Mouse (Mus musculus) lung, embryonic 16.5 days (tissue): ENCODE measurements at regions not wholly inside any gene's neighbourhood (a gene's known extent, or its start where the extent isn't known, plus 50 kb on each side); places are given as distances from the start of the nearest gene placed in this dataset.

ENCODE experiments used
- ATAC-seq: fragments of 200-750 bp; cut with Nextera tagmentation; 2 replicates; pipeline ENCODE4 v1.8.0; 2017; ENCODE audit warnings: low read depth, mild to moderate bottlenecking, moderate library complexity
- H3K27ac ChIP-seq: fragments of 300-500 bp; sonication (generic); 2 replicates; pipeline ENCODE4 v1.5.1; 2014; ENCODE audit warnings: mild to moderate bottlenecking, control low read depth, low read length
- H3K27me3 ChIP-seq: fragments of 300-500 bp; sonication (generic); 2 replicates; pipeline ENCODE4 v1.6.1; 2014; ENCODE audit warnings: low read depth, low read length, mixed read lengths; ENCODE audit not compliant: control insufficient read depth, insufficient read depth
- H3K36me3 ChIP-seq: fragments of 300-500 bp; sonication (generic); 2 replicates; pipeline ENCODE4 v1.6.1; 2014; ENCODE audit warnings: low read length; ENCODE audit not compliant: control insufficient read depth, insufficient read depth
- H3K4me1 ChIP-seq: fragments of 300-500 bp; sonication (generic); replicated peaks from 2 replicates; pipeline ENCODE4 v1.6.1; 2014; ENCODE audit warnings: low read length, mixed read lengths; ENCODE audit not compliant: control insufficient read depth, insufficient read depth
- H3K4me2 ChIP-seq: fragments of 300-500 bp; sonication (generic); 2 replicates; pipeline ENCODE4 v1.6.1; 2014; ENCODE audit warnings: low read depth, low read length, control low read depth
- H3K4me3 ChIP-seq: fragments of 300-500 bp; sonication (generic); 2 replicates; pipeline ENCODE4 v1.5.1; 2014; ENCODE audit warnings: mild to moderate bottlenecking, low read length, control low read depth
- H3K9ac ChIP-seq: fragments of 300-500 bp; sonication (generic); 2 replicates; pipeline ENCODE4 v1.6.1; 2014; ENCODE audit warnings: low read length, control low read depth
- H3K9me3 ChIP-seq: fragments of 300-500 bp; sonication (generic); 2 replicates; pipeline ENCODE4 v1.6.1; 2016; ENCODE audit warnings: low read length; ENCODE audit not compliant: control insufficient read depth
- WGBS: fragments of 180-500 bp; shearing (Covaris S2); extraction: QIAGEN DNeasy Blood & Tissue Kit; methylation state at CpG from one replicate; pipeline ENCODE4 v1.1.7; 2014; 5-methylcytosine and 5-hydroxymethylcytosine counted together

DNA sequence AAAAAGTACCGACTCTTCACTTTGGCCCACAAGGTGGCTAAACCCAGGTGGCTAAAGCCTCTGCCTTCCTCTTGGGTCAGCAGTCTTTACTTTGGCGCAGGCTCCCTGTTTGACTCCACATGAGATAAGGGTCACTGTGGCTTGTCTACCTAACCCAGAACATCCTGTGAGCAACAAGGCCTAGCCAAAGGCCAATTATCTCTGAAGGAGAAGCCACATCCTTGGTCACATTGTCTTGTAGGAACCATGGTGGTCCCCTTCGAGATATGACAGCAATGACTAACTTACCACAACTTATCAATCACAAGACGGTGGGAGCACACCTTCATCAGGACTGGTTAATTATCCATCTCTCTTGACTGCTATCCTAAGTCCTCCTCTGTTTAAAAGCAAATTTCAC lies 73.3 kb upstream of the Pja1 start:
- Histone ChIP-seq H3K9me3 (no peaks in the 10 kb centered on the region), H3K4me3 (no peak overlapping the region), H3K27me3 (no peaks in the 10 kb centered on the region; the same call in 1 of the 2 replicates), H3K9ac (no peak overlapping the region), H3K36me3 (no peaks in the 10 kb centered on the region), H3K4me2 (no peak overlapping the region), H3K4me1 (peaks cover 7% of the 10 kb centered on the region), H3K27ac (no peak overlapping the region)
- ATAC-seq = no peak
- WGBS = 70% methylated on average over 4 of the region's 4 CpGs

DNA sequence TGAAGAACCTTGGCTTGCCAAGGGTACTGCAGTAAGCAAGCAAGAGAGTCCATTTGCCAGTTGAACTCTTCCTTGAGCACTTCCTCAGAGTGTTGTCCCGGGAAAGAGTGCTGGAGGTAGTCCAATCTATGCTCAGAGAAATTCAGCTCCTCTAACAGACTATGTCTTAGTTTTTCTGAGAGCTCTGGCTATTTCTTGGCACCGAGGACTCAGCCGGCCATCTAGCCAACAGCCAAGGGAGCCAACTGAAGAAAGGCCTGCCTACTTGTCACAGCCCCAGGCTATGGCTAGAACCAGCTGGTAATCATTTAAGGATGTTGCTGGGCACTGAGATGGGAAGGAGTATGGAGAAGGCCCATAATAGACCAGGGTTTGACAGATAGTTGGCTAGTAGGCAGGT lies 70.8 kb upstream of the Pja1 start:
- H3K4me2 ChIP-seq = no peak overlapping the region
- WGBS = 61% methylated on average over 3 of the region's 3 CpGs
- H3K27ac ChIP-seq = no peak overlapping the region
- no peaks in the 10 kb centered on the region; the same call in 1 of the 2 replicates for H3K27me3 ChIP-seq
- no peaks in the 10 kb centered on the region for H3K9me3 ChIP-seq
- ATAC-seq = no peak
- peaks cover 7% of the 10 kb centered on the region for H3K4me1 ChIP-seq
- no peaks in the 10 kb centered on the region for H3K36me3 ChIP-seq
- no peak overlapping the region for H3K4me3 ChIP-seq
- H3K9ac ChIP-seq = no peak overlapping the region

DNA sequence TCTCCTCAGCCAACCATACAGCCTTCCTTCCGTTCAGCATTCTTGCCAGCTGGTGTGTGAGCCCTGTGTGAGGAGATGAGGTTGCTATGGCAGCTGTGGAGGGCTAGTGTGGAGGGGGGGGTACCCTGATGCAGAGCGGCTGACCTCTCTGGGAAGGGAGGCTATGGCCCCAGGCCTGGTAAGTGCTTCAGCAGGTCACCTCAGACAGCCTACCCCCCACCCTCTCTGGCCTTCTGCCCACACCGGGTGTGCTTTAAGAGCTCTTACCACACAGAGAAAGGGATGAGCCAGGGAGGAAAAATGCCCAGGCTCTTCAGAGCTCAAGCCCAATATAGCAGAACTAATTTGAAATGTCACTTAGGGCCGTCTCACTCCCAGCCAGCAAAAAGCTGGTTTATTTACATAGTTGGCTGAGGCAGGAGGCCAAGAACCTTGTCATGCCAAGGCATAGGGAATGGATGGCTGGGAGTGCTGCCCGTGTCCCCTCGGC lies 69.1 kb upstream of the Pja1 start:
- Histone ChIP-seq H3K4me1 (peaks cover 7% of the 10 kb centered on the region), H3K36me3 (no peaks in the 10 kb centered on the region), H3K27me3 (no peaks in the 10 kb centered on the region; the same call in 1 of the 2 replicates), H3K9ac (no peak overlapping the region), H3K9me3 (no peaks in the 10 kb centered on the region), H3K4me3 (no peak overlapping the region), H3K27ac (no peak overlapping the region), H3K4me2 (no peak overlapping the region)
- peak; percentile 70 for ATAC-seq
- whole genome bisulfite sequencing = 38% methylated on average over 6 of the region's 6 CpGs

DNA sequence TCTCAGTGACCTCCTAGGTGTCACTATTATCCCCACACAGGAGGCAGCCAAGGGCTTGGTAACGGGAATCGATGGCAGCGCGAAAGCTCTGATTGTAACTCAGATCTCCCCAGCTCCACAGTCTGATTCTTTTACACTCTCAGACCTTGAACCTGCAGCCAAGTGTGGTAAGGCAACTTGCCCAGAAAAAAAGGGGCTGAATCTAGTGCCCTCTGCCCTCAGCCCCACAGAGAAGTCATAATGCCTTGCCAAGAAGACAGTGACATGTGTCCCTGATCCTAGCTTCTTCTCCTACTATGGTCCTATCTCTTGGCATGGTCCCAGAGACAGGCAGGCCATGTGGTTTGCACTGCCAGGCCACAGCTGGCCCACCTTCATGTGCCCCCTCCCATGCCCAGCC lies 68.6 kb upstream of the Pja1 start:
- ATAC-seq = no peak
- no peak overlapping the region for H3K4me2 ChIP-seq
- no peak overlapping the region for H3K27ac ChIP-seq
- no peaks in the 10 kb centered on the region for H3K36me3 ChIP-seq
- H3K27me3 ChIP-seq = no peaks in the 10 kb centered on the region; the same call in 1 of the 2 replicates
- peaks cover 7% of the 10 kb centered on the region for H3K4me1 ChIP-seq
- no peak overlapping the region for H3K4me3 ChIP-seq
- 73% methylated on average over 4 of the region's 4 CpGs for WGBS
- no peak overlapping the region for H3K9ac ChIP-seq
- no peaks in the 10 kb centered on the region for H3K9me3 ChIP-seq

DNA sequence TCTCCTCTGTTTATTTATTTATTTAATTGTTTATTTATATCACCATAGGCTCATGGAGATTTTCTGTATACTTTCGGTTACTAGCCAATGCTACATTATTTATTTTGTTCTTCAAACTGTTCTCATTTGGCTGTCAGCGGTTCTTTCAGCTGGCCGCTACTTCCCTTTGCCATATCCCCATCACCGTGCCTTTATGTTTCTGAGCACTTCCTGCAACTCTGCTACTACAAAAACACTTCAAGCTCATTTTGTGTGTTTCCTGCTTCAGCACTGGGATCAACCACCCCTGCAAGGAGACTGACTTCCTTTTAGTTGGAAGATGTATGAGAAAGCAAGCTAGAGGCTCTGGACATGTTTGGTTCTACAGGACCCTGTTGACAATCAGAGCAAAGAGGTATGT lies 66.7 kb upstream of the Pja1 start:
- Histone ChIP-seq H3K4me1 (peaks cover 7% of the 10 kb centered on the region), H3K36me3 (no peaks in the 10 kb centered on the region), H3K27ac (no peak overlapping the region), H3K9me3 (no peaks in the 10 kb centered on the region), H3K4me3 (no peak overlapping the region), H3K4me2 (no peak overlapping the region), H3K27me3 (no peaks in the 10 kb centered on the region; the same call in 1 of the 2 replicates), H3K9ac (no peak overlapping the region)
- WGBS = 46% methylated on average over 4 of the region's 4 CpGs
- no peak for ATAC-seq

DNA sequence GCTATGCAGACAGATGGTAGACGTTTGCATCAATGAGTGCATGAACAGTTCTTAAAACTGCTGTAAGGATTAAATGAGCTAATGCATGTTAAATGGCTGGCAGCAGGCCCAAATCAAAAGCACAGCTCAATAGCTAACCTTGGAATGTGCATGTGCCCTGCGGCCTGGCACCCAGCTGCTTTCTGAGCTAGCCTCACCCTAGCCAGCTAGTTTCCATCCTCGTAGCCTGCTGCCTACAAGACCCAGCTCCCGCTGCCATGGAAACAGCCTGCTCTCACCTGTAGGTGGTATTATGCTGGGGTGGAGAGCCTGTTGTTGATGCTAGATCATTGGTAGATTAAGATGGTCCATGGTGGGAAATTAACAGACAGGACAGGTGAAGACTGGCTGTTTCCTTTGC lies 63.8 kb upstream of the Pja1 start:
- Histone ChIP-seq H3K4me1 (peaks cover 5% of the 10 kb centered on the region), H3K9me3 (no peaks in the 10 kb centered on the region), H3K27me3 (no peaks in the 10 kb centered on the region; the same call in 1 of the 2 replicates), H3K9ac (no peak overlapping the region), H3K27ac (no peak overlapping the region), H3K4me2 (no peak overlapping the region), H3K4me3 (no peak overlapping the region), H3K36me3 (no peaks in the 10 kb centered on the region)
- no peak for ATAC-seq
- 60% methylated on average over 4 of the region's 4 CpGs for WGBS

DNA sequence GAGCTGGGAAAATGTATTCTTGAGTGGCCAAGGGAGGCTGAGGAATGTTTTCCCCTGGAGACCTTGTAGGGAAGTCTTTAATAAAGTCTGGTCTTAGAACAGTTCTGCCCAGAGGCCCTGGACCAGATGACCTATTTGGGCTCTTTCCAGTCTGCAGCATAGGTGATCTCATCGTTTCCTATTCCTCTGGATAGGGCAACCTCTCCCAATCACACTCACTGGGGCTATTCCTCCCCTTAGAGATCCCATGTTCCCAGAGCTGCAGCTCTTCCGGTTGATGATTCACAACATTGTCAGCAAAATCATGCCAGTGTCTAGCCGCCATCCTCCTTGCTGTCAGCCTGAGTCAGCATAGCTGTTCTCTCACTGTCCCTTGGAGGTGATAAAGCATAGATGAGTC lies 60.1 kb upstream of the Pja1 start:
- Histone ChIP-seq H3K4me1 (peaks cover 3% of the 10 kb centered on the region; the same call in 1 of the 2 replicates), H3K27me3 (peaks cover 3% of the 10 kb centered on the region; the same call in 1 of the 2 replicates), H3K4me3 (no peak overlapping the region), H3K9ac (no peak overlapping the region), H3K27ac (peak overlapping the region; percentile 33; the same call in 1 of the 2 replicates), H3K9me3 (no peaks in the 10 kb centered on the region), H3K36me3 (no peaks in the 10 kb centered on the region), H3K4me2 (no peak overlapping the region)
- WGBS = 55% methylated on average over 3 of the region's 3 CpGs
- ATAC-seq = peak; percentile 35

DNA sequence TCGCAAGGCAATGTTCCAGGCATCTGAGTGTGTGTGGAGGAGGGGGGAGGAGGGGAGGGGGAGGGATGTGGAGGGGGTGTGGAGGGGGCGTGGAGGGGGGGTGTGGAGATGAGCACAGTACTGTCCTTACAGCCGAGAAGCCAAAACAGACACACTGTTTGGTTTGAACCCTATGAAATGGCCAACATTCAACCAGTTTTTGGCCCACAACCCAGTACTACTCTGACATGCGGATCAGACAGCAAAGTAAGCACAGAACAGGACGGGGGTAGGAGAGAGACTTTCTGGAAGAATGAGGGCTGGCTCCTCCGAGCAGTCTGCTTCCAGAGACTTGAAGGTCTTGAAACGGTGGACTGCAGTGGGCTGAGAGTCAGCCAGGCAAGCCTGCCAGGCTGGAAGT lies 59.4 kb upstream of the Pja1 start:
- no peaks in the 10 kb centered on the region for H3K36me3 ChIP-seq
- peaks cover 3% of the 10 kb centered on the region; the same call in 1 of the 2 replicates for H3K4me1 ChIP-seq
- peaks cover 3% of the 10 kb centered on the region; the same call in 1 of the 2 replicates for H3K27me3 ChIP-seq
- peak; percentile 78 for ATAC-seq
- peak overlapping the region; percentile 86 for H3K27ac ChIP-seq
- 28% methylated on average over 7 of the region's 7 CpGs for WGBS
- H3K4me3 ChIP-seq = no peak overlapping the region
- H3K9me3 ChIP-seq = no peaks in the 10 kb centered on the region
- no peak overlapping the region for H3K4me2 ChIP-seq
- H3K9ac ChIP-seq = no peak overlapping the region

DNA sequence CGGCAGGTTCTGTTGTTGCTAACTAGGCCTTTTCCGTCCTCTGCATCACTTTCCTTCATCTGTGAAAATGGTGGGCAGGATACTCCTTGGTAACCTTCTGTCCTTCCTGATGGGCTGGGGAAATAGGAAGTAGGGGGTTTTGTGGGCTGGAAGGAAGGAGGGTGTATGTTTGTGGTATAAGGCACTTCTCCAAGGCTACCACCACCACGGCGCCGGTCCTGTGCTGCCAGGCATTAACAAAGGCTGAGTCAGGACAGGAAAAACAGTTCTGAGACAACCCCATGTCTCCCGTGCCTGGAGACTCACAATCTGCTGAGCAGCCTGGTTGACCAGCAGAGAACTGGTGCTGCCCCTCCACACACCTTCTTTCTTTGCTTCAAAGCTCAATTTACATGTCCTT lies 52.2 kb upstream of the Pja1 start:
- 0 out of 2 replicates have a peak overlapping the region, but pooled peaks have one; percentile 3 for H3K27ac ChIP-seq
- H3K4me3 ChIP-seq = no peak overlapping the region
- 27% methylated on average over 6 of the region's 6 CpGs for whole genome bisulfite sequencing
- H3K27me3 ChIP-seq = peaks cover 11% of the 10 kb centered on the region
- H3K4me2 ChIP-seq = no peak overlapping the region
- H3K4me1 ChIP-seq = peaks cover 4% of the 10 kb centered on the region; the same call in 1 of the 2 replicates
- ATAC-seq = 0 out of 2 replicates have a peak, but pooled peaks have one; percentile 15
- no peak overlapping the region for H3K9ac ChIP-seq
- no peaks in the 10 kb centered on the region for H3K9me3 ChIP-seq
- no peaks in the 10 kb centered on the region for H3K36me3 ChIP-seq
